ENCODE assay signal across 8 mouse cellular contexts in genomic region chr13:108449116-108450097, GRCm38 (mm10). TPM values are rescaled to one million over a fixed set of nuclear protein-coding genes. Genes with fewer than 3 reads are reported as not detected.
DNase-seq lines count a peak whose midpoint lies in the region; ATAC-seq lines count a peak whose summit lies in the region.

Gene Pde4d (plus strand): TSS chr13:108449948.

- no peak for ATAC-seq in embryonic facial prominence, embryonic 15.5 days (ENCODE audit: insufficient number of reproducible peaks, low FRiP score, low TSS enrichment, low read depth)

- WGBS in embryonic facial prominence, embryonic 15.5 days = 20% methylated on average over 10 of the region's 10 CpGs

- no peak within 1 kb of the TSS for H3K27ac ChIP-seq in embryonic facial prominence, embryonic 15.5 days (replicated peaks)

- H3K4me2 ChIP-seq in embryonic facial prominence, embryonic 15.5 days (replicated peaks) = no peak within 1 kb of the TSS

- no peak within 1 kb of the TSS for H3K9ac ChIP-seq in embryonic facial prominence, embryonic 15.5 days

- H3K9me3 ChIP-seq in embryonic facial prominence, embryonic 15.5 days (replicated peaks) = no peaks in the 10 kb centered on the region

- H3K27me3 ChIP-seq in embryonic facial prominence, embryonic 15.5 days = no peaks in the 10 kb centered on the region

- peaks cover 9% of the 10 kb centered on the region; the same call in 1 of the 2 replicates for H3K4me1 ChIP-seq in embryonic facial prominence, embryonic 15.5 days

- H3K4me3 ChIP-seq in embryonic facial prominence, embryonic 15.5 days (replicated peaks) = no peak within 1 kb of the TSS

- DNase-seq in layer of hippocampus, adult 18-20 months (ENCODE audit: low spot score in 2 of 2) = peak in 1 of 2 experiments; percentile 4
- DNase-seq in layer of hippocampus, adult 9-10 months (ENCODE audit: low spot score) = no peak
- peak; percentile 8 to 15 for DNase-seq in heart, adult 9 months (ENCODE audit: low spot score in 2 of 2)
- DNase-seq in kidney, adult 8-10 months = peak; percentile 61 to 67
- DNase-seq in liver = peak; percentile 23
- peak; percentile 28 to 58 for DNase-seq in right cerebral cortex, postnatal 10 days (ENCODE audit: low spot score in 2 of 2)
- DNase-seq in T-cell, adult 2 months (ENCODE audit: low spot score) = no peak

- H3K36me3 ChIP-seq in embryonic facial prominence, embryonic 15.5 days = no peaks in the 10 kb centered on the region

RNA-seq across cellular contexts. Expression of gene Pde4d, which starts in this region (rescaled TPM):
- total RNA-seq in layer of hippocampus, adult 18-20 months (2021) = 10 to 100 TPM; 67.4 to 71.2 TPM
- polyA plus RNA-seq in embryonic facial prominence, embryonic 15.5 days (2015; fragmentation: Nextera tagmentation; extraction: Ambion mirVana) = 19.1 and 19.7 TPM in 2 replicates

Comparison
In these comparisons a context has a peak if more than half of its experiments do, and no peak if none do; other contexts are left out.
1. DNase-seq: peak in heart, adult 9 months (2 of 2), kidney, adult 8-10 months (2 of 2), liver (single experiment) and right cerebral cortex, postnatal 10 days (2 of 2); none in layer of hippocampus, adult 9-10 months (single experiment) and T-cell, adult 2 months (single experiment).